Mouse (Mus musculus) naive thymus-derived CD4-positive, alpha-beta T cell, adult 2 months (primary cell): ENCODE data around the gene Bckdk.

ENCODE experiments used
- DNase-seq: peaks from one replicate; pipeline ENCODE4 v3.0.0-alpha.2; 2011; ENCODE audit warnings: low read depth

Bckdk gene

GRCm38 (mm10) chr7:127903971-127904796, at the start of gene Bckdk:
Bckdk (plus strand) TSS chr7:127904082.
- DNase-seq, result peak; percentile 72

- no peak for DNase-seq
Observed at GRCm38 (mm10) chr7:127858258-127858657, 45.6 kb upstream of the Bckdk start.

- no peak for DNase-seq
Observed at GRCm38 (mm10) chr7:127866434-127866833, 37.4 kb upstream of the Bckdk start.

- DNase-seq, result no peak
Observed at GRCm38 (mm10) chr7:127867641-127868040, 36.2 kb upstream of the Bckdk start.

GRCm38 (mm10) chr7:127869149-127869810, 34.6 kb upstream of the Bckdk start:
- no peak for DNase-seq

- no peak for DNase-seq
Observed at GRCm38 (mm10) chr7:127870136-127870821, 33.6 kb upstream of the Bckdk start.

GRCm38 (mm10) chr7:127874812-127875626, 28.9 kb upstream of the Bckdk start:
- no peak for DNase-seq

GRCm38 (mm10) chr7:127875627-127876001, 28.3 kb upstream of the Bckdk start:
- peak; percentile 84 for DNase-seq

- peak; percentile 86 for DNase-seq
Observed at GRCm38 (mm10) chr7:127876041-127876466, 27.8 kb upstream of the Bckdk start, which contains the start of gene Zfp646. Zfp646 (plus strand) TSS chr7:127876221.

- DNase-seq, result peak; percentile 92
Observed at GRCm38 (mm10) chr7:127876467-127877348, 27.2 kb upstream of the Bckdk start, which contains the start of gene Zfp668. Zfp668 (minus strand) TSS chr7:127876828.

GRCm38 (mm10) chr7:127879301-127879700, 24.6 kb upstream of the Bckdk start:
- no peak for DNase-seq

GRCm38 (mm10) chr7:127880431-127880830, 23.5 kb upstream of the Bckdk start:
- DNase-seq, result no peak

- no peak for DNase-seq
Observed at GRCm38 (mm10) chr7:127885951-127886350, 17.9 kb upstream of the Bckdk start.

- no peak for DNase-seq
Observed at GRCm38 (mm10) chr7:127886551-127886950, 17.3 kb upstream of the Bckdk start.

- no peak for DNase-seq
Observed at GRCm38 (mm10) chr7:127887191-127887590, 16.7 kb upstream of the Bckdk start.

GRCm38 (mm10) chr7:127887781-127888180, 16.1 kb upstream of the Bckdk start:
- no peak for DNase-seq

- no peak for DNase-seq
Observed at GRCm38 (mm10) chr7:127888821-127889220, 15.1 kb upstream of the Bckdk start.

GRCm38 (mm10) chr7:127890798-127891197, 13.1 kb upstream of the Bckdk start, which contains the start of gene Prss53:
Prss53 (minus strand) TSS chr7:127890970.
- DNase-seq, result no peak

GRCm38 (mm10) chr7:127894480-127894879, 9.4 kb upstream of the Bckdk start:
- no peak for DNase-seq

- peak; percentile 91 for DNase-seq
Observed at GRCm38 (mm10) chr7:127895442-127895841, 8.4 kb upstream of the Bckdk start, which contains the start of the genes Gm21974 and Vkorc1. Gm21974 (minus strand) TSS chr7:127895454. Vkorc1 (minus strand) TSS chr7:127895617.
